Mouse (Mus musculus): ENCODE data around the gene Prrg4. TPM values are rescaled to one million over a fixed set of nuclear protein-coding genes. Genes with fewer than 3 reads are reported as not detected.
"Not testable (repeated sequence)": the region's sequence is repeated elsewhere in the genome, so short reads cannot be mapped to it uniquely, and the experiment has no call there.

The Prrg4 gene
- polyA plus RNA-seq (2015; fragmentation: Nextera tagmentation; extraction: Ambion mirVana) = 2.0 and 2.6 TPM in 2 replicates

DNA sequence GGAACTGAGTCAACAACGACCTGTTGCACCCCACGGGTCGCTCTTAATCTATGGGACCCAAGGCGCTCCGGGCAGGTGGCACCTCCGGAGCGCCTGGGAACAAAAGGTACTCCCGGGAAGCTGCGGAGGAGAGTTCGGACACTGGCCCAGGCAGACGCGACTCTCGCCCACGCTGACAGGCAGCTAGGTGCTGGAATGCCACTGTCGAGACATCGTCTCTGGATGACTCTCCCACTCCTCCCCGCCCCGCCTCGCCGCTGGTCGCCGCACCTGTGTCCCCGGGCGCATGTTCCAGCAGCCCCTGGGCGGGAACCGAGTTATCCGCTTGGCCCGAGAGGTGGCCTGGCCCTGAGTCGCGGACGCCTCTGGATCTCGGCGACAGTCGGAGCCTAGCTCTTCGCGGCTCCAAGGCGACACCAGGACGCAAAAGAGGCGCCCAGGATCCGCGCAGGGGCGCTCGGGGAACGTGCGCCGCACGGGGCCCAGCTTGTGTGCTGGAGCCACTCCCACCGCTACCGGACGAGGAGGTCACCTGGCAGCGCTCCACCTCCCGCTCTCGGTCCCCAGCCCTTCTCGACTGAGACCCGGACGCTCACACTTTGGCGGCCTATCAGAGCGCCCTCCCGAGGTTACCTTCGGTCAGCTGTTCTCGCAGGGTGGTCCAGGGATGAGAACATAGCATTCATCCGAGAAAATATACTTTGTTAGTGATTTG, at the start of gene Prrg4:
Gene Prrg4, minus strand, starts transcription at position 601 of the 715 bp plus-strand sequence.
- Histone ChIP-seq H3K9me3 (replicated peaks) (no peaks in the 10 kb centered on the region), H3K27me3 (peaks cover 23% of the 10 kb centered on the region), H3K27ac (no peak within 1 kb of the TSS), H3K4me1 (peaks cover 9% of the 10 kb centered on the region; the same call in 1 of the 2 replicates), H3K36me3 (no peaks in the 10 kb centered on the region), H3K9ac (peak within 1 kb of the TSS; percentile 51), H3K4me3 (replicated peaks) (peak within 1 kb of the TSS; percentile 60), H3K4me2 (peak within 1 kb of the TSS; percentile 97)
- peak; percentile 88 for ATAC-seq (replicated peaks; ENCODE audit: low FRiP score)
- under 1% methylated on average over 62 of the region's 62 CpGs for WGBS

DNA sequence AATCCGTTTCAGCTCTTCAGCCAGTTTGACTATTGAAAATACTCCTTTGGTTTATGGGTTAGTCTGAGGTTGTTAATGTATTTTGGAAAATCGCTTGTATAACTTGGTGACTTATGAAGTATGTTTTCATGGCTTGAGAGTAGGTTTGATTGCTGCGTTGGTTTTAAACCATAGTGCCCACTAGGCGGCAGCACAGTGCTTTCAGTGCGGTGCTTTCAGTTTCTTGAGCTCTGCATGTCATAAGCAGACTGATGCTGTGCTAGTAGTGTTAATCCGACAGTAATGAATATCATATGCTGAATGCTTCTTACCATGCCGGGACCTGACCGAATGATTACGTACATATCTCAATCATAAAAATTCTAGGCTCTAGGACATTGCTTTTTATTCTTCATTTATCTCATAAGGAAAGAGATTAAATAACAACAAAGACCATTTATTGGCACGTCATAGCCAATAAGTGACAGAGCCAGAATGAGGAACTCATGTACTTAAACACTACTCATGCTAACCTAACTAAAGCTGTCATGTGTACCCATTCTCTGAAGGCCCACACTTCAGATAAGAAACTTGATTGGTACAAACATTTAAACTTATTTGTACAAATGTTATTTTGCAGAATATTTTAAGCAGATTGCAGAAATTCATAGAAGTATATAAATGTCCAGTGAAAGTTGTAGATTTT, 38.3 kb upstream of the Prrg4 start:
- 24% methylated on average over 10 of the region's 10 CpGs for WGBS
- Histone ChIP-seq H3K9ac (no peak overlapping the region), H3K4me1 (no peaks in the 10 kb centered on the region), H3K4me2 (no peak overlapping the region), H3K27me3 (no peaks in the 10 kb centered on the region), H3K27ac (no peak overlapping the region), H3K9me3 (replicated peaks) (no peaks in the 10 kb centered on the region), H3K4me3 (replicated peaks) (no peak overlapping the region), H3K36me3 (no peaks in the 10 kb centered on the region)
- ATAC-seq (replicated peaks; ENCODE audit: low FRiP score) = 0 out of 2 replicates have a peak, but pooled peaks have one; percentile 40

DNA sequence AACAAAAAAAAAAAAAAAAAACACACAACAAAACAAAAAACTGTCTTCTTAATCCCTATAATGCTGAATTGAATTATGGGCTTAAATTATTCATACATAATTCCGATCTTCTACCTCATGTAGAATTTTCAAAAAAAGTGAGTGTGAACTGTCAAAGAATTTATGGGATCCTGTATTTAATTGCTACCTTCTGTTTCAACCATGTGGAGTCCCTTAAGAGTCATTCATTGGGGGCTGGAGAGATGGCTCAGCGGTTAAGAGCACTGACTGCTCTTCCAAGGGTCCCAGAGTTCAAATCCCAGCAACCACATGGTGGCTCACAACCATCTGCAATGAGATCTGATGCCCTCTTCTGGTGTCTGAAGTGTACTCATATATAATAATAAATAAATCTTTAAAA, 37.7 kb upstream of the Prrg4 start:
- H3K36me3 ChIP-seq; H3K4me3 ChIP-seq (replicated peaks); H3K4me1 ChIP-seq; ATAC-seq (replicated peaks; ENCODE audit: low FRiP score); H3K4me2 ChIP-seq; H3K27ac ChIP-seq; H3K27me3 ChIP-seq; H3K9me3 ChIP-seq (replicated peaks); H3K9ac ChIP-seq: not testable (repeated sequence)
- WGBS = 52% methylated on average over 2 of the region's 2 CpGs

DNA sequence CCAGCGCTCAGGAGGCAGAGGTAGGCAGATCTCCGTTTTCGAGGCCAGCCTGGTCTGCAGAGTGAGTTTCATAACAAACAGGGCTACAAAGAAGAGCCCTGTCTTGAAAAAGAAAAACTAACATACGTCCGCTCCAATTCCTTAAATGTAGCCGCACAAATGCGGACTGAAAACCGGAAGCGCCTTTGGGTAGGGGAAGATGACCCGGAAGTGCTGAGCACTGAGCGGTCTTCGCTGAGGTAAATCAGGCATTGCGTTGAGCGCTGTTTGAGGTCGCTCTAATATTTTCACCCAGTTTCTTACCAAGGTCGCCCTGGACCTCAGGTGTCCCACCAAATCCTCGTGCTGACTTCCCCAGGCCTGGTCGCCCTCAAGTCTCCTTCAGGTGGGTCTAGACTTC, 36.4 kb upstream of the Prrg4 start:
- Histone ChIP-seq H3K9ac (no peak overlapping the region), H3K27me3 (no peaks in the 10 kb centered on the region), H3K4me2 (no peak overlapping the region), H3K4me1 (no peaks in the 10 kb centered on the region), H3K4me3 (replicated peaks) (no peak overlapping the region), H3K27ac (no peak overlapping the region), H3K36me3 (no peaks in the 10 kb centered on the region), H3K9me3 (replicated peaks) (no peaks in the 10 kb centered on the region)
- WGBS = 91% methylated on average over 18 of the region's 18 CpGs
- ATAC-seq (replicated peaks; ENCODE audit: low FRiP score) = no peak

DNA sequence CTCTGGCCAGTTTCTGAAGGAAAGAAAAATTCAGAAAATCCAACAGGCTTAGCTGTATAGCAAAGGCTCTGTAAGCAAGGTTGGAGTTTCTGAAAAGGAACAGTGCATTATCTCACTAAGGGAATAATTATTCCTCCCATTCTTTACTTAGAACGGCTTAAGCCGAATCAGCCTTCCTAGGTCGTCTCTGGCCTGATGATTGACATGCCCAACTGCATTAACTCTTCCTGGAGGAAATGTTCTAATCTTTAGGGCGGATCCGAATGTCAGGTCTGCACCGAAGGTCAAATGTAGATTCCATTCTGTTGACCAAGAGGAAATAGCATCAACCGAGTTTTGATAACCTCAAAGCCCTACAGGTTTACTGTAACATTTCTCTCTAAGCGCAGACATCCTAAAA, 29.1 kb upstream of the Prrg4 start:
- H3K36me3 ChIP-seq = no peaks in the 10 kb centered on the region
- no peak overlapping the region for H3K9ac ChIP-seq
- no peaks in the 10 kb centered on the region for H3K9me3 ChIP-seq (replicated peaks)
- 78% methylated on average over 8 of the region's 8 CpGs for WGBS
- H3K4me2 ChIP-seq = no peak overlapping the region
- no peak overlapping the region for H3K27ac ChIP-seq
- H3K27me3 ChIP-seq = no peaks in the 10 kb centered on the region
- no peak overlapping the region for H3K4me3 ChIP-seq (replicated peaks)
- ATAC-seq (replicated peaks; ENCODE audit: low FRiP score) = no peak
- no peaks in the 10 kb centered on the region for H3K4me1 ChIP-seq

DNA sequence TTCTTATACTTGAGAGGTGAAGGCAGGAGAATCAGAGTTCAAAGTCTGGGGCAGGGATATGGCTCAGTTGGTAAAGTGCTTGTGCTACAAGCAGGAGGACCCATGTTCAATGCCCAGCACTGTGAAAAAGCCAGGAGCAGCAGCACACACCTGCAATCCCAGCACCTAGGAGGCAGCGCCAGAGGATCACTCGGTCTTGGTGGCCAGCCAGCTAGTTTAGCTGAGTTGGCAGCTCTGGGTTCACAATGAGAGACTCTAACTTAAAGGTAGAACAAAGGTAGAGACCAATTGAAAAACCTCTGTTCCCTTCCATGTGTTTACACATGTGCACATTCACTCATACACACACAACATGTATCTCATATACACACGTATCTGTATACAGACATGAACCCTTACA, 19.4 kb upstream of the Prrg4 start:
- Histone ChIP-seq H3K4me3 (replicated peaks) (no peak overlapping the region), H3K27ac (no peak overlapping the region), H3K27me3 (no peaks in the 10 kb centered on the region), H3K9ac (no peak overlapping the region), H3K4me2 (no peak overlapping the region), H3K9me3 (replicated peaks) (no peaks in the 10 kb centered on the region), H3K36me3 (no peaks in the 10 kb centered on the region), H3K4me1 (no peaks in the 10 kb centered on the region)
- WGBS = 78% methylated on average over 3 of the region's 3 CpGs
- no peak for ATAC-seq (replicated peaks; ENCODE audit: low FRiP score)

DNA sequence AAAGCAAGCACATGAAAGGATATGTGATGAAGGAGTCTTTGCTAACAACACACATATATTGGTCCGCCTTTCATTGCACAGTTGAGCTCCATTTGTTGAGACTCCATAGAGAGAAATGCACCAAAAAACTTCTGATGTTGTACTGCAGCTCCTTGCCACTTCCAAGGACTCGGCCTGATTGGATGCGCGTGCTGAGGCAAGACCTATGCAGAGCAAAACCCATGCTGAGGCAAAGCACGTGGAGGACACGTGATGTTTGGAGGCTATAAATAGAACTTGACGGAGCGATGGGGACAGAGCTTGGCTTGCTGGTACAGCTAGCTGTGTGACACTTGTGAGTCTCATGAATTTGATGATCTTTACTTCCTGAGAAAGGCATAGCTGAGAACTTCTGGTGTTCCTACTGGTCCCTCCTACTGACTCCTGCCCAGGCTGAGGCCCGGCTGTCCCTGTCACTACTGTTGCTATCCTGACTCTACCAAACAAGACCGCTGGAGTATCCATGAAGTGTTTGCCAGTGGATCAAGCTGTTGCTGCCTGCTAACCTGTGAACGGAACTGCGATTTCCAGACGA, 17.7 kb upstream of the Prrg4 start, which contains the start of gene Ccdc73:
Gene Ccdc73, plus strand, starts transcription at position 524 of the 574 bp plus-strand sequence.
- Histone ChIP-seq H3K27ac (no peak within 1 kb of the TSS), H3K9me3 (replicated peaks) (no peaks in the 10 kb centered on the region), H3K4me1 (no peaks in the 10 kb centered on the region), H3K36me3 (no peaks in the 10 kb centered on the region), H3K9ac (no peak within 1 kb of the TSS), H3K27me3 (no peaks in the 10 kb centered on the region), H3K4me2 (no peak within 1 kb of the TSS), H3K4me3 (replicated peaks) (no peak within 1 kb of the TSS)
- WGBS = 91% methylated on average over 13 of the region's 13 CpGs
- no peak for ATAC-seq (replicated peaks; ENCODE audit: low FRiP score)

DNA sequence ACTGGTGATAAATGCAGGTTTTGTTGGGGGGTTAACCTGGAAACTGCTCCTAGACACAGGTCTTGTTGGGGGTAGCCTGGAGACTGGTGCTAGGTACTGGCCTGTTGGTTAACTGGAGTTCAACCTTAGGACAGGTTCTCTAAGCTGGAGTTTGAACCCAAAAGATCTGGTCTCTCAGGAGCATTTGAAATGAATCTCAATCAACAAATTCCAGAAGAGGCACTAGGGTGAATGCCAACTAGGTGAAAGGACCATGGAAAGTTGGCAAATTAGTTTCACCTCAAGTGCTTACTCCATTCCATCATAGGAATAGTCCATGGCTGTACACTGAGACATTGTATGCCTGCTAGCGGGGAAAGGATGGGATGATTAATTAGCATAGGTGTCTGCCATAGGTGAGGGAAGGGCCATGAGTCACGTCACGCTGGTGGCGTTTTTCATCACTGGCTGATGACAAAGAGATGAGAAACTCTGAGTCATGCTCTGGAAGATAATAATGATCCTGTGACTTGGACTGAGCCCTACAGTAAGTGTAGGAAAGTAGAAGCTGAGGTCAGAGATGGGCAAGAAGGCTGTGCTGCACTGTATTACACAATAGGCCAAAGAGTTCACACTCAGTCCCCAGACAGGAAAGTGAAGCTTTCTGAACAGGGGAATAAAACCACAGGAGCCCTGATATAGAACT, 14.6 kb upstream of the Prrg4 start:
- no peak for ATAC-seq (replicated peaks; ENCODE audit: low FRiP score)
- 91% methylated on average over 4 of the region's 4 CpGs for WGBS

DNA sequence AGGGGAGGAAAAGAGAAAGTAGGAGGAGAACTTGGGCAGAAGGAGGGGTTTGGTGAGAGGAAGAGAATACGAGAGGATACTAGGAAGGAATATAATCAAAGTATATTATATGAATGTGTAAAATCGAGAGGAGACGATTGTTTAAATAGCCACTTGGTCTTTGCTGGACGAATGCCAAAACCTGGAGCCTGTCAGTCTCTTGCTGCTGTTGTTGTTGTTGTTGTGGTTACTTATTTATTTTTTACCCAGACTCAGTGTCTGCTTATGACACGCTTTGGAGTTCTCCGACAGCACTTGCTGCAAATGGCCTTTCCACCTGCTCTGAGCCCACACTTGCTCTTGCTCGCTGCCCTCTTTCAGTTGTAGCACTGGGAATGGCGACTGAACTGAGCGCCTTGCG, 10.8 kb upstream of the Prrg4 start:
- H3K27me3 ChIP-seq = no peaks in the 10 kb centered on the region
- H3K4me3 ChIP-seq (replicated peaks) = no peak overlapping the region
- ATAC-seq (replicated peaks; ENCODE audit: low FRiP score) = no peak
- H3K36me3 ChIP-seq = no peaks in the 10 kb centered on the region
- H3K4me2 ChIP-seq = no peak overlapping the region
- H3K9ac ChIP-seq = no peak overlapping the region
- no peak overlapping the region for H3K27ac ChIP-seq
- no peaks in the 10 kb centered on the region for H3K4me1 ChIP-seq
- no peaks in the 10 kb centered on the region for H3K9me3 ChIP-seq (replicated peaks)
- WGBS = 77% methylated on average over 10 of the region's 10 CpGs

More for the DNA sequence above, 14.6 kb upstream of the Prrg4 start:
- Histone ChIP-seq H3K4me3 (replicated peaks) (no peak overlapping the region), H3K4me2 (no peak overlapping the region), H3K4me1 (no peaks in the 10 kb centered on the region), H3K36me3 (no peaks in the 10 kb centered on the region), H3K27me3 (no peaks in the 10 kb centered on the region), H3K9ac (no peak overlapping the region), H3K9me3 (replicated peaks) (no peaks in the 10 kb centered on the region), H3K27ac (no peak overlapping the region)

DNA sequence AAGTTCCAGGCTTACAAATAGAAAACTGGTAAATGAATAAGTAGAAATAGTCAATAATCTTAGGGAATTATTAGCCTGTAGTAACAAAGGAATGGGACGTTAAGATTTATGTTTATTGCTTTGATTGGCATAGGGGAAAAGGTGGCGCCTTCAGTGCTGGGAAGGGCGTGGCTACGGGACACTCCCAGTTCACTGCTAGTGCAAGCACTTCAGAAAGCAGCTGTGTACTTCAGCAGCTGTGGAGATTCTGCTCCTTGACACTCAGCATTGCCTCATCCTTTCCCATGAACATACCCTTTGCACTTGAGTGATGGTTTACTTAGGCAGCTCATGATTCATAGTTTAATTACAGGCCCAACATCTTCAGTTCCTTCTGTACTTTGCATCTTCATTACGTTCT, 9.4 kb upstream of the Prrg4 start:
- H3K9ac ChIP-seq = no peak overlapping the region
- H3K4me1 ChIP-seq = no peaks in the 10 kb centered on the region
- no peak for ATAC-seq (replicated peaks; ENCODE audit: low FRiP score)
- WGBS = 52% methylated on average over 5 of the region's 5 CpGs
- H3K27me3 ChIP-seq = no peaks in the 10 kb centered on the region
- no peak overlapping the region for H3K27ac ChIP-seq
- H3K36me3 ChIP-seq = no peaks in the 10 kb centered on the region
- H3K4me3 ChIP-seq (replicated peaks) = no peak overlapping the region
- H3K4me2 ChIP-seq = no peak overlapping the region
- no peaks in the 10 kb centered on the region for H3K9me3 ChIP-seq (replicated peaks)

DNA sequence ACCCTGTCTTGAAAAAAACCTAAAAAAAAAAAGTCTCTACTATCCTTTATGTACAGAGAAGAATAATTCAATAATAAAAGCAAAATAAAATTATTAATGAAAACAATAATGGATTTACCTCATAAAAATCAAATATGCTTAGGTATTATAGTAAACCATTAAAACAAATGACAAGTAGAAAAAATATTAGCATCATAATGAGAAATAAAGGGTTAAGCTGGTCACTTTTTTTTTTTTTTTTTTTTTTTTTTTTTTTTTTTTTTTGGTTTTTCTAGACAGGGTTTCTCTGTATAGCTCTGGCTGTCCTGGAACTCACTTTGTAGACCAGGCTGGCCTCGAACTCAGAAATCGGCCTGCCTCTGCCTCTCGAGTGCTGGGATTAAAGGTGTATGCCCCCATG, 8.4 kb upstream of the Prrg4 start:
- H3K4me1 ChIP-seq; H3K9me3 ChIP-seq (replicated peaks); H3K4me2 ChIP-seq; H3K27me3 ChIP-seq; ATAC-seq (replicated peaks; ENCODE audit: low FRiP score); H3K4me3 ChIP-seq (replicated peaks); H3K27ac ChIP-seq; H3K36me3 ChIP-seq; H3K9ac ChIP-seq: not testable (repeated sequence)
- 89% methylated on average over 3 of the region's 3 CpGs for WGBS

DNA sequence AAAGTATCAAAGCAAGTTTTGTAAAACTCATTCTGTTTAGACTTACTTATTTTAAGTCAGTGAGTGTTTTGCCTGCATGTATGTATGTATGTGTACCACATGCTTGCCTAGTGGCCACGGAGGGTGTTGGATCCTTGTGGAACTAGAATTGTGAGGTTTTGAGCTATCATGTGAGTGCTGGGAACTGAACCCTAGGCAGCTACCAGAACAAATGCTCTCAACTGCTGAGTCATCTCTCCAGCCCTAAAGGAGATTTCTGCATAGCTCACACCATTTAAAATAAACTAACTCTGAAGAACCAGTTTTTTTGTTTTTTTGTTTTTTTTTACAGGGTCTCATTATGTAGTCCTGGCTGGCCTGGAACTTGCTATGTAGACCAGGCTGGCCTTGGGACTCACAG, 6.5 kb upstream of the Prrg4 start:
- H3K27ac ChIP-seq = no peak overlapping the region
- H3K4me1 ChIP-seq = no peaks in the 10 kb centered on the region
- H3K9me3 ChIP-seq (replicated peaks) = no peaks in the 10 kb centered on the region
- H3K9ac ChIP-seq = no peak overlapping the region
- WGBS = 53% methylated on average over 1 of the region's 1 CpGs
- no peak overlapping the region for H3K4me2 ChIP-seq
- H3K36me3 ChIP-seq = no peaks in the 10 kb centered on the region
- no peak for ATAC-seq (replicated peaks; ENCODE audit: low FRiP score)
- H3K4me3 ChIP-seq (replicated peaks) = no peak overlapping the region
- H3K27me3 ChIP-seq = peaks cover 7% of the 10 kb centered on the region
